Mouse (Mus musculus) adrenal gland, adult (tissue): ENCODE measurements at regions not wholly inside any gene's neighbourhood (a gene's known extent, or its start where the extent isn't known, plus 50 kb on each side); places are given as distances from the start of the nearest gene placed in this dataset.

Experiments used
- DNase-seq, 2 experiments: peaks; one replicate each; pipeline ENCODE4 v3.0.0; 2022 to 2023; ENCODE audit warnings: low spot score in 1 of 2; ENCODE audit not compliant: inconsistent age in 2 of 2

- peak; percentile 15 to 57 for DNase-seq
Measured at GRCm38 (mm10) chr8:115766218-115766898, 58.8 kb upstream of the Maf start.

- DNase-seq = peak; percentile 56 to 87
Measured at GRCm38 (mm10) chr8:115764551-115764950, 57.0 kb upstream of the Maf start.

DNA sequence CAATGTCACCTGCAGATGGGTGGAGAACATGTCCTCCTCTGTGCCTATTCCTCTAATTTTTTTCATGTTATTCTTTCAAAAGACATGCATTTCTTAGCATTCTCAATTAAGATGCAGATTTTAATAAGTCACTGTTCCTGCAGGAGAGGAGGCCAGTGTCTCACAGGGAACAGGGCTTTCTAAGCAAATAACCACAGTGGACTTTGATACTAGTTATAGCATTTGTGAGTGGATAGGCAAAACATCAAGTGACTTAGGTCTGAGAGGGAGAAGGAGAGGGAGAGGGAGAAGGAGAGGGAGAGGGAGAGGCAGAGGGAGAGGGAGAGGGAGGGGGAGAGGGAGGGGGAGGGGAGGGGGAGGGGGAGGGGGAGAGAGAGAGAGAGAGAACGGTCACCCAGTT is 50.4 kb upstream of the Maf start:
- no peak for DNase-seq
